Comparison of ENCODE assay signal across 8 mouse cellular contexts in the genomic region with DNA sequence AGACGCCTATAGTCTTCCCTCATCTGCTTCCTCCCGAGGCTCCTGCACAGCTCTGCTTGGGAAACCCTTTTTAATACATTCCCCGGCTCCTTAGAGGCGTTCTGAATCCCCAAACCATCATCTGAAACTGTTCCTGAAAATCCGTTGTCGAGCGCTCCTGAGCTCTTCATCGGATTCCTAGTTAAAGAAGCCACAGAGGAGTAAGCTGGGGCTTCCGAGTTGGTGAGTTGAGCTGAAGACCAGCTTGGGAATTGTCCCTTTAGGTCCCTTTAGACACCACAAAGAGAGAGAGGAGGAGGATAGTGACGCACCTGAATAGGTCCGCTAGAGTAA. TPM values are rescaled to one million over a fixed set of nuclear protein-coding genes. Genes with fewer than 3 reads are reported as not detected.
DNase-seq lines count a peak whose midpoint lies in the region; ATAC-seq lines count a peak whose summit lies in the region.

No protein-coding gene starts in this region.

- H3K9me3 ChIP-seq in megakaryocyte, embryonic 14.5 days: peaks cover 10% of the 10 kb centered on the region
- no peaks in the 10 kb centered on the region for H3K9me3 ChIP-seq in limb, embryonic 13.5 days
- no peaks in the 10 kb centered on the region for H3K9me3 ChIP-seq in stomach, embryonic 16.5 days (replicated peaks; ENCODE audit: control insufficient read depth, low read length)

- H3K4me2 ChIP-seq in limb, embryonic 13.5 days (replicated peaks): peak overlapping the region; percentile 97
- peak overlapping the region; percentile 91 for H3K4me2 ChIP-seq in stomach, embryonic 16.5 days (ENCODE audit: low read depth, low read length)

- H3K36me3 ChIP-seq in megakaryocyte, embryonic 14.5 days (replicated peaks; ENCODE audit: low read length): no peaks in the 10 kb centered on the region
- no peaks in the 10 kb centered on the region for H3K36me3 ChIP-seq in limb, embryonic 13.5 days
- H3K36me3 ChIP-seq in stomach, embryonic 16.5 days (ENCODE audit: control insufficient read depth, insufficient read depth, low read length): no peaks in the 10 kb centered on the region

- peaks cover 20% of the 10 kb centered on the region for H3K4me1 ChIP-seq in megakaryocyte, embryonic 14.5 days
- H3K4me1 ChIP-seq in limb, embryonic 13.5 days: peaks cover 13% of the 10 kb centered on the region
- no peaks in the 10 kb centered on the region for H3K4me1 ChIP-seq in stomach, embryonic 16.5 days (ENCODE audit: control insufficient read depth, insufficient read depth, low read length)

- no peak overlapping the region for H3K27ac ChIP-seq in limb, embryonic 13.5 days
- no peak overlapping the region for H3K27ac ChIP-seq in stomach, embryonic 16.5 days (ENCODE audit: low read length)

- H3K4me3 ChIP-seq in megakaryocyte, embryonic 14.5 days (replicated peaks): peak overlapping the region; percentile 89
- peak overlapping the region; percentile 67 for H3K4me3 ChIP-seq in limb, embryonic 13.5 days
- peak overlapping the region; percentile 58; the same call in 1 of the 2 replicates for H3K4me3 ChIP-seq in stomach, embryonic 16.5 days (replicated peaks; ENCODE audit: low read length)

- H3K9ac ChIP-seq in limb, embryonic 13.5 days: peak overlapping the region; percentile 66; the same call in 1 of the 2 replicates
- no peak overlapping the region for H3K9ac ChIP-seq in stomach, embryonic 16.5 days (ENCODE audit: low read length)

- WGBS in limb, embryonic 13.5 days: 14% methylated on average over 11 of the region's 11 CpGs
- 14% methylated on average over 11 of the region's 11 CpGs for WGBS in stomach, embryonic 16.5 days

- ATAC-seq in cerebellum, adult (ENCODE audit: insufficient number of reproducible peaks, low FRiP score, low TSS enrichment): peak; percentile 24; the same call in 1 of the 2 replicates
- ATAC-seq in megakaryocyte, adult 5-6 weeks (ENCODE audit: poor library complexity, severe bottlenecking): no peak
- ATAC-seq in limb, embryonic 13.5 days (ENCODE audit: low FRiP score, low read depth): no peak
- ATAC-seq in stomach, embryonic 16.5 days (ENCODE audit: insufficient read depth, low FRiP score): no peak
- no peak for ATAC-seq in activated CD4-positive, CD25-positive, alpha-beta regulatory T cell, adult 4 months

- no peak for DNase-seq in cerebellum, adult 18-20 months
- DNase-seq in spleen, postnatal 14 days (ENCODE audit: low spot score in 2 of 2): no peak

- H3K27me3 ChIP-seq in megakaryocyte, embryonic 14.5 days (replicated peaks): peaks cover 95% of the 10 kb centered on the region
- peaks cover 90% of the 10 kb centered on the region for H3K27me3 ChIP-seq in limb, embryonic 13.5 days
- peaks cover 67% of the 10 kb centered on the region for H3K27me3 ChIP-seq in stomach, embryonic 16.5 days (ENCODE audit: control insufficient read depth, insufficient read depth, low read length)

RNA-seq across cellular contexts. Expression of a gene that starts 0.8 kb away (rescaled TPM):
- polyA plus RNA-seq in megakaryocyte, embryonic 14.5 days (2012; ENCODE audit: insufficient read depth, low replicate concordance): not detected in 2 replicates
- total RNA-seq in megakaryocyte, adult 5-6 weeks (2015): 0.38 and 0.84 TPM in 2 replicates
- 0.37 and 1.7 TPM in 2 replicates for total RNA-seq in megakaryocyte, adult 5-6 weeks (2017)
- 0.10 and 0.24 TPM in 2 replicates for polyA plus RNA-seq in limb, embryonic 13.5 days (2015; fragmentation: Nextera tagmentation; extraction: Ambion mirVana)
- 0.47 and 0.53 TPM in 2 replicates for polyA plus RNA-seq in stomach, embryonic 16.5 days (2015; fragmentation: Nextera tagmentation; extraction: Ambion mirVana)
- under 1 TPM in 1 of 2 experiments, not detected in 1; 0.06 TPM for polyA plus RNA-seq in activated CD4-positive, CD25-positive, alpha-beta regulatory T cell, adult 4 months (2017; shearing (Covaris generic))

RNA-seq across cellular contexts. Expression of a gene that starts 46.9 kb away (rescaled TPM):
- 3.1 TPM in 1 of 2 replicates, not detected in the other for polyA plus RNA-seq in megakaryocyte, embryonic 14.5 days (2012; ENCODE audit: insufficient read depth, low replicate concordance)
- 59.0 and 60.7 TPM in 2 replicates for total RNA-seq in megakaryocyte, adult 5-6 weeks (2015)
- 119 and 130 TPM in 2 replicates for total RNA-seq in megakaryocyte, adult 5-6 weeks (2017)
- polyA plus RNA-seq in limb, embryonic 13.5 days (2015; fragmentation: Nextera tagmentation; extraction: Ambion mirVana): 158 and 161 TPM in 2 replicates
- polyA plus RNA-seq in stomach, embryonic 16.5 days (2015; fragmentation: Nextera tagmentation; extraction: Ambion mirVana): 88.6 and 115 TPM in 2 replicates
- polyA plus RNA-seq in activated CD4-positive, CD25-positive, alpha-beta regulatory T cell, adult 4 months (2017; shearing (Covaris generic)): 100 to 1,000 TPM; 173 to 228 TPM

Comparison
In these comparisons a context has a peak if more than half of its experiments do, and no peak if none do; other contexts are left out.
1. RNA of a gene that starts 46.9 kb away (polyA plus RNA-seq): 173 to 228 TPM in activated CD4-positive, CD25-positive, alpha-beta regulatory T cell, adult 4 months, 158 to 161 TPM in limb, embryonic 13.5 days and 88.6 to 115 TPM in stomach, embryonic 16.5 days; 3.1 TPM in megakaryocyte, embryonic 14.5 days; every median in the first group is over 10 times any median in the second.
2. Peak in every context shown above with its lines, with median percentiles within 50 percentile points of each other: H3K4me3 ChIP-seq.